Mouse (Mus musculus) G1E (cell line): ENCODE measurements around the gene Patj.

Source experiments
- CTCF ChIP-seq: IDR thresholded peaks from 2 replicates; pipeline ENCODE4 v1.5.1; 2012; ENCODE audit warnings: low read depth, low read length, inconsistent platforms, mixed read lengths
- GATA1 ChIP-seq: IDR thresholded peaks from 2 replicates; pipeline ENCODE4 v1.6.1; 2012; ENCODE audit warnings: borderline replicate concordance, low read length, inconsistent platforms, mixed read lengths
- POLR2AphosphoS5 ChIP-seq: IDR thresholded peaks from 2 replicates; pipeline ENCODE4 v1.6.1; 2012; ENCODE audit warnings: low read depth, low read length, inconsistent platforms; ENCODE audit not compliant: insufficient replicate concordance

- TF ChIP-seq CTCF = no peak
- TF ChIP-seq POLR2AphosphoS5 = no peak
- no peak for TF ChIP-seq GATA1
These were observed 267 bp upstream of the Patj start for GRCm38 (mm10) chr4:98395346-98395689.
